Mouse (Mus musculus) liver, postnatal 0 days (tissue): ENCODE results near the gene Nudt16l1. TPM values are rescaled to one million over a fixed set of nuclear protein-coding genes. Genes with fewer than 3 reads are reported as not detected.

Experiments
- ATAC-seq: fragments of 200-750 bp; cut with Nextera tagmentation; 2 replicates; pipeline ENCODE4 v1.8.0; 2017; ENCODE audit warnings: mild to moderate bottlenecking, moderate library complexity
- DNase-seq: peaks from one replicate; pipeline ENCODE4 v3.0.0-alpha.2; 2016
- H3K27ac ChIP-seq: fragments of 300-500 bp; sonication (generic); 2 replicates; pipeline ENCODE4 v1.5.1; 2014; ENCODE audit warnings: antibody characterized with exemption, moderate library complexity, mild to moderate bottlenecking, low read depth
- H3K27me3 ChIP-seq: fragments of 300-500 bp; sonication (generic); 2 replicates; pipeline ENCODE4 v1.6.1; 2014; ENCODE audit warnings: low read length, control low read depth, mixed read lengths; ENCODE audit not compliant: insufficient read depth
- H3K36me3 ChIP-seq: fragments of 300-500 bp; sonication (generic); replicated peaks from 2 replicates; pipeline ENCODE4 v1.6.1; 2014; ENCODE audit warnings: mild to moderate bottlenecking, control low read depth, low read length, moderate library complexity, mixed read lengths; ENCODE audit not compliant: insufficient read depth
- H3K4me1 ChIP-seq: fragments of 300-500 bp; sonication (generic); 2 replicates; pipeline ENCODE4 v1.6.1; 2014; ENCODE audit warnings: antibody characterized with exemption, mild to moderate bottlenecking, control low read depth; ENCODE audit not compliant: insufficient read depth
- H3K4me2 ChIP-seq: fragments of 300-500 bp; sonication (generic); 2 replicates; pipeline ENCODE4 v1.6.1; 2014; ENCODE audit warnings: low read depth, mild to moderate bottlenecking, low read length, moderate library complexity, mixed read lengths
- H3K4me3 ChIP-seq: fragments of 300-500 bp; sonication (generic); 2 replicates; pipeline ENCODE4 v1.5.1; 2014; ENCODE audit warnings: low read depth, low read length
- H3K9ac ChIP-seq: fragments of 300-500 bp; sonication (generic); replicated peaks from 2 replicates; pipeline ENCODE4 v1.6.1; 2014; ENCODE audit warnings: mild to moderate bottlenecking, moderate library complexity
- H3K9me3 ChIP-seq: fragments of 300-500 bp; sonication (generic); 2 replicates; pipeline ENCODE4 v1.6.1; 2016; ENCODE audit warnings: mild to moderate bottlenecking, control low read depth, low read length, mixed read lengths
- CTCF ChIP-seq: sonication (generic); IDR thresholded peaks from 2 replicates; pipeline ENCODE4 v1.5.1; 2016; ENCODE audit warnings: antibody characterized with exemption, low read depth
- EP300 ChIP-seq: IDR thresholded peaks from 2 replicates; pipeline ENCODE4 v1.6.1; 2016; ENCODE audit warnings: antibody characterized with exemption, low read depth, mild to moderate bottlenecking
- WGBS: fragments of 180-500 bp; shearing (Covaris S2); extraction: QIAGEN DNeasy Blood & Tissue Kit; methylation state at CpG from one replicate; pipeline ENCODE4 v1.1.7; 2014; ENCODE audit not compliant: insufficient replicate concordance; 5-methylcytosine and 5-hydroxymethylcytosine counted together
- polyA plus RNA-seq: library from polyadenylated mRNA; unstranded; fragments of >200 nt; fragmentation: Nextera tagmentation; extraction: Ambion mirVana; gene quantifications from 2 replicates; pipeline ENCODE4 v1.2.1, GENCODE M21; 2015

The Nudt16l1 gene
- polyA plus RNA-seq, 1 experiment from 2014 or later, result 40.2 TPM

DNA sequence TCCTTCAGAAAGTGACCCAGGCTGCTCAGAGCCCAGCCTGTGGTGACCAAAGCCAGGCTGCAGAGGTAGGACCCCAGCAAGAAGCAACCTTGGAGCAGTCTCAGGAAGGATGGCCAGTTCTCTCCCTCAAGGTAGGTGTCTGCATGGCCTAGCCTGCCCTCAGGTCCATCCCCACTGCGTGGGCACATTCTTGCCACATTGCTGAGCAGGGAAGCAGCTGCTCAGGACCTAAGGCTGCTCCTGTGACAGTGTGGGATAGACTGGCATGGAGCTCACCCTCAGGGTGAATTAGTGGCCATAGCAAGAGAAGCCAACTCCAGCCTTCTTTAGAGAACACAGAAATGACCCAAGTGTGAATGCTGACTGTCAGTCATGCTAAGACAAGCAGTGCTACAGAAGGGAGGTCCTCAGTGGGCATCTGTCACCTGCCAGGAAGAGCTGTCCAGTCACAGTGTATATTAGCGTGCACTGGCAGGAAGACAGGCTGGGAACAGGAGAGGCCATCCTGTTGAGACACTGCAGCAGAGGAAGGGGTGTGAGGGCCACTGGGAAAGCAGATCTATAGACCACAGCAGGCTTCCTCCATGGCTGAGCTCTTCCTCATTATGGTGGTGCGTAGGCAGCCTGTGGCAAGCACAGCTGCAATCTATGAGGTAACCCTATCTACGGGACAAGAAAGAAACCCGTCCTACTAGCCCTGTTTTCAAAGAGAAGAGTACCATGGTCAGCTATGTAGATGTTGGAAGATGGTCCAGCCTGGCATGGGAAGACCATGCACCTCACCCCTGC, 30.7 kb downstream of the Nudt16l1 start:
- ATAC-seq (peak; percentile 39), DNase-seq (peak; percentile 47)
- Histone ChIP-seq H3K36me3 (no peaks in the 10 kb centered on the region), H3K4me1 (peaks cover 6% of the 10 kb centered on the region; the same call in 1 of the 2 replicates), H3K4me2 (0 out of 2 replicates have a peak overlapping the region, but pooled peaks have one; percentile 2), H3K27me3 (no peaks in the 10 kb centered on the region), H3K27ac (peak overlapping the region; percentile 68), H3K9me3 (no peaks in the 10 kb centered on the region), H3K9ac (no peak overlapping the region), H3K4me3 (no peak overlapping the region)
- no peak for TF ChIP-seq EP300
- WGBS, result 43% methylated on average over 5 of the region's 5 CpGs

GRCm38 (mm10) chr16:4971626-4972025, 33.1 kb downstream of the Nudt16l1 start:
- no peak for TF ChIP-seq CTCF
- TF ChIP-seq EP300, result no peak
- 51% methylated on average over 4 of the region's 4 CpGs for WGBS
- Histone ChIP-seq H3K4me3 (no peak overlapping the region), H3K4me1 (no peaks in the 10 kb centered on the region; the same call in 1 of the 2 replicates), H3K9ac (0 out of 2 replicates have a peak overlapping the region, but pooled peaks have one; percentile 19), H3K27ac (no peak overlapping the region), H3K4me2 (no peak overlapping the region), H3K27me3 (no peaks in the 10 kb centered on the region), H3K36me3 (no peaks in the 10 kb centered on the region), H3K9me3 (no peaks in the 10 kb centered on the region)
- peak; percentile 25; the same call in 1 of the 2 replicates for ATAC-seq
- DNase-seq, result no peak

- TF ChIP-seq CTCF, result no peak
- ATAC-seq, result no peak
These were observed 36.0 kb downstream of the Nudt16l1 start for GRCm38 (mm10) chr16:4974521-4974920.

GRCm38 (mm10) chr16:4976180-4976579, 37.6 kb downstream of the Nudt16l1 start:
- ATAC-seq, result no peak
- Histone ChIP-seq H3K36me3 (no peaks in the 10 kb centered on the region), H3K4me3 (no peak overlapping the region), H3K9me3 (no peaks in the 10 kb centered on the region), H3K27me3 (no peaks in the 10 kb centered on the region), H3K4me1 (peaks cover 2% of the 10 kb centered on the region; the same call in 1 of the 2 replicates), H3K4me2 (no peak overlapping the region), H3K9ac (no peak overlapping the region), H3K27ac (no peak overlapping the region)
- WGBS, result 66% methylated on average over 2 of the region's 2 CpGs
- TF ChIP-seq EP300 (no peak), CTCF (no peak)
- no peak for DNase-seq

More at GRCm38 (mm10) chr16:4974521-4974920, 36.0 kb downstream of the Nudt16l1 start:
- 91% methylated on average over 5 of the region's 5 CpGs for WGBS
- H3K36me3 ChIP-seq, result no peaks in the 10 kb centered on the region
- no peak overlapping the region for H3K4me3 ChIP-seq
- DNase-seq, result no peak
- no peak overlapping the region for H3K4me2 ChIP-seq
- H3K9me3 ChIP-seq, result no peaks in the 10 kb centered on the region
- H3K27me3 ChIP-seq, result no peaks in the 10 kb centered on the region
- H3K27ac ChIP-seq, result no peak overlapping the region
- peaks cover 2% of the 10 kb centered on the region; the same call in 1 of the 2 replicates for H3K4me1 ChIP-seq
- no peak overlapping the region for H3K9ac ChIP-seq

GRCm38 (mm10) chr16:4978275-4979051, 39.9 kb downstream of the Nudt16l1 start:
- ATAC-seq (peak; percentile 50), DNase-seq (peak; percentile 39)
- no peak overlapping the region for H3K27ac ChIP-seq
- H3K27me3 ChIP-seq, result no peaks in the 10 kb centered on the region
- no peak for TF ChIP-seq CTCF
- TF ChIP-seq EP300, result no peak
- no peaks in the 10 kb centered on the region for H3K9me3 ChIP-seq
- peaks cover 2% of the 10 kb centered on the region; the same call in 1 of the 2 replicates for H3K4me1 ChIP-seq
- WGBS, result 50% methylated on average over 5 of the region's 5 CpGs
- H3K36me3 ChIP-seq, result no peaks in the 10 kb centered on the region
- H3K9ac ChIP-seq, result no peak overlapping the region
- H3K4me2 ChIP-seq, result no peak overlapping the region
- H3K4me3 ChIP-seq, result no peak overlapping the region

GRCm38 (mm10) chr16:4979755-4980380, 41.3 kb downstream of the Nudt16l1 start:
- 60% methylated on average over 4 of the region's 4 CpGs for WGBS
- TF ChIP-seq EP300, result no peak
- TF ChIP-seq CTCF, result peak; percentile 74
- peaks cover 2% of the 10 kb centered on the region; the same call in 1 of the 2 replicates for H3K4me1 ChIP-seq
- DNase-seq (peak; percentile 53), ATAC-seq (peak; percentile 73)
- H3K27ac ChIP-seq, result no peak overlapping the region
- H3K4me3 ChIP-seq, result no peak overlapping the region
- H3K27me3 ChIP-seq, result no peaks in the 10 kb centered on the region
- no peaks in the 10 kb centered on the region for H3K9me3 ChIP-seq
- no peaks in the 10 kb centered on the region for H3K36me3 ChIP-seq
- no peak overlapping the region for H3K9ac ChIP-seq
- H3K4me2 ChIP-seq, result no peak overlapping the region
